Mouse (Mus musculus) spleen, adult 2 months (tissue): Measurements from ENCODE around the gene Rexo2. TPM values are rescaled to one million over a fixed set of nuclear protein-coding genes. Genes with fewer than 3 reads are reported as not detected.

ENCODE experiments used
- DNase-seq, 2 experiments: peaks; one replicate each; pipeline versions ENCODE4 v3.0.0 to v3.0.0-alpha.2; 2012 to 2021; ENCODE audit warnings: low spot score in 2 of 2, low read depth in 1 of 2
- H3K27ac ChIP-seq: fragments of 200-500 bp; 2 replicates; pipeline ENCODE4 v1.5.1; 2012; ENCODE audit warnings: low read length, inconsistent platforms; ENCODE audit not compliant: insufficient read depth
- H3K27me3 ChIP-seq: fragments of 200-500 bp; 2 replicates; pipeline ENCODE4 v1.6.1; 2012; ENCODE audit warnings: mild to moderate bottlenecking, moderate library complexity, low read length, inconsistent platforms; ENCODE audit not compliant: control insufficient read depth, insufficient read depth
- H3K36me3 ChIP-seq: fragments of 200-500 bp; 2 replicates; pipeline ENCODE4 v1.6.1; 2012; ENCODE audit warnings: mild to moderate bottlenecking, low read length, inconsistent platforms; ENCODE audit not compliant: control insufficient read depth, insufficient read depth
- H3K4me1 ChIP-seq: fragments of 200-500 bp; 2 replicates; pipeline ENCODE4 v1.6.1; 2011; ENCODE audit warnings: inconsistent platforms; ENCODE audit not compliant: control insufficient read depth, insufficient read depth, insufficient read length
- H3K4me3 ChIP-seq: fragments of 200-500 bp; 2 replicates; pipeline ENCODE4 v1.5.1; 2011; ENCODE audit warnings: mild to moderate bottlenecking, inconsistent platforms; ENCODE audit not compliant: insufficient read depth, insufficient read length; ENCODE audit errors: extremely low read depth
- CTCF ChIP-seq: fragments of 200-500 bp; IDR thresholded peaks from 2 replicates; pipeline ENCODE4 v1.5.1; 2011; ENCODE audit warnings: mild to moderate bottlenecking, inconsistent platforms; ENCODE audit not compliant: insufficient read depth, insufficient read length, insufficient replicate concordance; ENCODE audit errors: extremely low read depth
- POLR2A ChIP-seq: fragments of 200-500 bp; IDR thresholded peaks from 2 replicates; pipeline ENCODE4 v1.6.1; 2011; ENCODE audit warnings: low read depth, low read length, inconsistent platforms
- WGBS: fragments of 180-500 bp; shearing (Covaris S2); methylation state at CpG from one replicate; pipeline ENCODE4 v1.1.7; 2018; 5-methylcytosine and 5-hydroxymethylcytosine counted together
- polyA plus RNA-seq: library from polyadenylated mRNA; depleted of rRNA; stranded (reverse); fragments of >200 nt; gene quantifications from 2 replicates; pipeline ENCODE4 v1.2.3, GENCODE M21; 2012

Gene Rexo2
- polyA plus RNA-seq, 1 experiment, result 47.9 TPM

- Histone ChIP-seq H3K27me3 (no peaks in the 10 kb centered on the region), H3K4me3 (no peak overlapping the region), H3K36me3 (no peaks in the 10 kb centered on the region), H3K4me1 (no peaks in the 10 kb centered on the region; the same call in 1 of the 2 replicates), H3K27ac (no peak overlapping the region)
- DNase-seq, result no peak
- TF ChIP-seq POLR2A, result no peak
- TF ChIP-seq CTCF, result no peak
- WGBS, result 25% methylated on average over 1 of the region's 1 CpGs
These were observed 34.9 kb upstream of the Rexo2 start for GRCm38 (mm10) chr9:48515332-48515731.

DNA sequence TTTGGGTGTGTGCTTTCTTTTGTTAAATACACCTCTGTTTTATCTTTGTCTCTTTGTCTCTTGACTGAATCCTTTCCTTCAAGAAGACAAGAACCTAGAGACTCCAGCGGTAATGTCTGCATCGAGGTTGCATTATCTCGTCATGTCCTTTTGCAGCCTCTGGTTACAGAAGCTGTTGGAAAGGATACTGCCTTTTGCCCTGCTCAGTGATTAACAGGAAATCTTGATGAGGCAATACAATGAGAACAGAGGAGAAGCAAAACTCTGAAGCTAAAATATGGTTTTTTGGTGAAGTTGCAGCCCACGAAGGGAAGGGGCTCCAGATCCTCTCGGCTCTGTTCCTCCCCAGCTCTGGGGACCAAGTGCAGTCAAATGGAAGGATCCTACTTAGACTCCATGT, 29.7 kb upstream of the Rexo2 start:
- Histone ChIP-seq H3K36me3 (no peaks in the 10 kb centered on the region), H3K27me3 (no peaks in the 10 kb centered on the region), H3K27ac (no peak overlapping the region), H3K4me3 (no peak overlapping the region), H3K4me1 (no peaks in the 10 kb centered on the region)
- no peak for TF ChIP-seq POLR2A
- no peak for TF ChIP-seq CTCF
- WGBS, result 74% methylated on average over 5 of the region's 5 CpGs
- DNase-seq, result no peak

- TF ChIP-seq CTCF (no peak), POLR2A (no peak)
- no peaks in the 10 kb centered on the region for H3K27me3 ChIP-seq
These were observed 24.4 kb upstream of the Rexo2 start for GRCm38 (mm10) chr9:48504741-48505365.

DNA sequence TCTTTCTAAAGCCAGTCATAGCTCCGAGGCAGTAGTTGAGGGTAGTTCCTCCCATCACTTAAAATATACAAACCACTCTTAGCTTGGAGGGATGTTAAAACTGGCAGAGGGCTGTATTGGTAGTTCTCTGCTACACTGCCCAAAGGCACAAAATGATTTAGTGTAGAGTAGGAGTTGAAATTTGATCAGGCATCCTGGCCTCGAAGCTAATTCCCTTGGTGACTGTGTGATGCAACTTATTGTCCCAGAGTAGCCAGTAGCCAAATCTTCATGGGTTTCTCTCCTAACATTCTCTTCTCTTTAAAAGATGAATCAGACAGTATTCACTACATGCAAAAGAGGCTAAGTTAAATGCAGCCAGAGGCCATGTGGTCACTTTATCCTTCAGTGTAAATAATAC, 22.6 kb upstream of the Rexo2 start:
- WGBS, result 78% methylated on average over 2 of the region's 2 CpGs
- H3K27ac ChIP-seq, result no peak overlapping the region
- H3K4me1 ChIP-seq, result no peaks in the 10 kb centered on the region
- H3K4me3 ChIP-seq, result no peak overlapping the region
- no peak for TF ChIP-seq POLR2A
- TF ChIP-seq CTCF, result no peak
- H3K36me3 ChIP-seq, result no peaks in the 10 kb centered on the region
- DNase-seq, result no peak
- H3K27me3 ChIP-seq, result no peaks in the 10 kb centered on the region

More at GRCm38 (mm10) chr9:48504741-48505365, 24.4 kb upstream of the Rexo2 start:
- Histone ChIP-seq H3K27ac (no peak overlapping the region), H3K36me3 (no peaks in the 10 kb centered on the region), H3K4me1 (no peaks in the 10 kb centered on the region), H3K4me3 (no peak overlapping the region)
- no peak for DNase-seq
- 84% methylated on average over 8 of the region's 8 CpGs for WGBS

GRCm38 (mm10) chr9:48501192-48501591, 20.8 kb upstream of the Rexo2 start:
- Histone ChIP-seq H3K27ac (no peak overlapping the region), H3K4me1 (0 out of 2 replicates have a peak, but pooled peaks cover under 1% of the 10 kb centered on the region), H3K27me3 (no peaks in the 10 kb centered on the region), H3K4me3 (no peak overlapping the region), H3K36me3 (no peaks in the 10 kb centered on the region)
- WGBS, result 88% methylated on average over 7 of the region's 7 CpGs
- TF ChIP-seq POLR2A (no peak), CTCF (no peak)
- DNase-seq, result no peak

DNA sequence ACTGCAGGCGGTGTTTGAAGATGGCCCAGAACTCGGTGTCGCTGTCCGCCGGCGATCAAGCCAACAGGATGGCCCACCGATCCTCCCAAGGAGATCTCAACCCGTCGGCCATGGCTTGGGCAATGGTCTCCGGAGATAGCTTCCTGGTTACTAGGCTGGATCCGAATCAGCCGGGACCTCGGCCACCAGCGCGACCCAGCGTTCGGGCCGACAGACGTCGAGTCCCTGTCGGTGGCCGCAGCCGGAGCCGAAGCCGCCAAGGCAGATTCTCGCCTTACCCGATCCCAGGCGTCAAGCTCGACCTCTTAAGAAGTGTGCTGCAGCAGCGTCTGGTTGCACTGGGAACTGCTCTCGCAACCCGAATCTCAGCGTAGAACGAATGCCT, 15.1 kb upstream of the Rexo2 start:
- H3K27ac ChIP-seq, result peak overlapping the region; percentile 90
- no peak for DNase-seq
- no peaks in the 10 kb centered on the region for H3K27me3 ChIP-seq
- peaks cover 6% of the 10 kb centered on the region; the same call in 1 of the 2 replicates for H3K4me1 ChIP-seq
- TF ChIP-seq CTCF (no peak), POLR2A (no peak)
- H3K36me3 ChIP-seq, result peaks cover 21% of the 10 kb centered on the region
- 9% methylated on average over 34 of the region's 34 CpGs for WGBS
- peak overlapping the region; percentile 95 for H3K4me3 ChIP-seq

GRCm38 (mm10) chr9:48494817-48495547, 14.6 kb upstream of the Rexo2 start, which contains the start of the genes Rbm7 and Gm5617:
Gene Rbm7 (minus strand): TSS chr9:48495299.
Gene Gm5617 (plus strand): TSS chr9:48495442.
- WGBS, result under 1% methylated on average over 72 of the region's 72 CpGs
- Histone ChIP-seq H3K27me3 (no peaks in the 10 kb centered on the region), H3K27ac (peak within 1 kb of the TSS; percentile 90), H3K36me3 (peaks cover 24% of the 10 kb centered on the region), H3K4me1 (peaks cover 6% of the 10 kb centered on the region; the same call in 1 of the 2 replicates), H3K4me3 (peak within 1 kb of the TSS; percentile 95)
- peak; percentile 91 to 92 for DNase-seq
- TF ChIP-seq POLR2A, result peak; percentile 80
- TF ChIP-seq CTCF, result no peak
